Mouse (Mus musculus) lung, embryonic 14.5 days (tissue): ENCODE measurements around the gene Ermap. TPM values are rescaled to one million over a fixed set of nuclear protein-coding genes. Genes with fewer than 3 reads are reported as not detected.

ENCODE experiments used
- ATAC-seq: fragments of 200-750 bp; cut with Nextera tagmentation; 2 replicates; pipeline ENCODE4 v1.8.0; 2017; ENCODE audit warnings: mild to moderate bottlenecking, moderate TSS enrichment, moderate library complexity; ENCODE audit not compliant: insufficient read depth
- DNase-seq: peaks from one replicate; pipeline ENCODE4 v3.0.0-alpha.2; 2015
- H3K27ac ChIP-seq: fragments of 300-500 bp; sonication (generic); 2 replicates; pipeline ENCODE4 v1.5.1; 2014; ENCODE audit warnings: low read depth, mild to moderate bottlenecking, moderate library complexity
- H3K27me3 ChIP-seq: fragments of 300-500 bp; sonication (generic); 2 replicates; pipeline ENCODE4 v1.6.1; 2014; ENCODE audit warnings: low read length, control low read depth; ENCODE audit not compliant: insufficient read depth
- H3K36me3 ChIP-seq: fragments of 300-500 bp; sonication (generic); 2 replicates; pipeline ENCODE4 v1.6.1; 2014; ENCODE audit warnings: control low read depth; ENCODE audit not compliant: insufficient read depth
- H3K4me1 ChIP-seq: fragments of 300-500 bp; sonication (generic); 2 replicates; pipeline ENCODE4 v1.6.1; 2014; ENCODE audit warnings: antibody characterized with exemption, control low read depth; ENCODE audit not compliant: insufficient read depth
- H3K4me2 ChIP-seq: fragments of 300-500 bp; sonication (generic); 2 replicates; pipeline ENCODE4 v1.6.1; 2014; ENCODE audit warnings: mild to moderate bottlenecking
- H3K4me3 ChIP-seq: fragments of 300-500 bp; sonication (generic); 2 replicates; pipeline ENCODE4 v1.5.1; 2014; ENCODE audit warnings: low read depth, low read length
- H3K9ac ChIP-seq: fragments of 300-500 bp; sonication (generic); 2 replicates; pipeline ENCODE4 v1.6.1; 2014
- H3K9me3 ChIP-seq: fragments of 300-500 bp; sonication (generic); 2 replicates; pipeline ENCODE4 v1.6.1; 2016; ENCODE audit warnings: low read depth, low read length, control low read depth
- CTCF ChIP-seq: IDR thresholded peaks from 2 replicates; pipeline ENCODE4 v1.5.1; 2016; ENCODE audit warnings: antibody characterized with exemption, low read depth
- WGBS: fragments of 180-500 bp; shearing (Covaris S2); extraction: QIAGEN DNeasy Blood & Tissue Kit; methylation state at CpG from one replicate; pipeline ENCODE4 v1.1.7; 2014; 5-methylcytosine and 5-hydroxymethylcytosine counted together
- microRNA counts: library from miRNA; unstranded; fragments of <30 nt; microRNA quantifications from one replicate; lab custom pipeline; 2016
- microRNA-seq: library from miRNA; unstranded; fragments of <30 nt; microRNA quantifications from one replicate; pipeline ENCODE4, GENCODE M21; 2016; ENCODE audit warnings: borderline number of aligned reads
- polyA plus RNA-seq: library from polyadenylated mRNA; unstranded; fragments of >200 nt; fragmentation: Nextera tagmentation; extraction: Ambion mirVana; gene quantifications from 2 replicates; pipeline ENCODE4 v1.2.1, GENCODE M21; 2014

Gene Ermap
- polyA plus RNA-seq, 1 experiment from 2014 or later, result 0.79 TPM

DNA sequence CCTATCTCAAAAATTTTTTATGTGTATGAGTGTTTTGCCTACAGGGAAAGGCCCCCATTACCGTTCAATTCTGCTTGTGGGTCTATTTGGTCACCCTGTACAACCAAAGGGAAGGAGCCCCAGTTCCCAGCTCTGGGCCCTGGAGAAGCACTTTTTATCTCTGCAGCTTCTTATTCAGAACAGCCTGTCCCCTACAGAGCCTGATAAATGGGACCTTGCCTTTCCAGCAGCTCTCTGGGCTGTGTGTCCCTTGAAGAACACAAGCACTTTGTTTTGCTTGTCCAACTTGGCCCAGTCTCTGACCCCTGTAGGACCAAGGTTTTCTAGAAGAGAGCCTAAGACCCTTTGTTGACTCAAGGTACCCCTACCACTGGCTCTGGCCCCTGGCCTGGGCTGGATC, 60.7 kb downstream of the Ermap start:
- H3K4me2 ChIP-seq, result no peak overlapping the region
- H3K9me3 ChIP-seq, result no peaks in the 10 kb centered on the region
- peaks cover 83% of the 10 kb centered on the region for H3K36me3 ChIP-seq
- no peak overlapping the region for H3K27ac ChIP-seq
- no peaks in the 10 kb centered on the region for H3K27me3 ChIP-seq
- ATAC-seq, result no peak
- 86% methylated on average over 1 of the region's 1 CpGs for WGBS
- no peak overlapping the region for H3K9ac ChIP-seq
- no peaks in the 10 kb centered on the region for H3K4me1 ChIP-seq
- no peak for DNase-seq
- no peak overlapping the region for H3K4me3 ChIP-seq
- no peak for TF ChIP-seq CTCF

DNA sequence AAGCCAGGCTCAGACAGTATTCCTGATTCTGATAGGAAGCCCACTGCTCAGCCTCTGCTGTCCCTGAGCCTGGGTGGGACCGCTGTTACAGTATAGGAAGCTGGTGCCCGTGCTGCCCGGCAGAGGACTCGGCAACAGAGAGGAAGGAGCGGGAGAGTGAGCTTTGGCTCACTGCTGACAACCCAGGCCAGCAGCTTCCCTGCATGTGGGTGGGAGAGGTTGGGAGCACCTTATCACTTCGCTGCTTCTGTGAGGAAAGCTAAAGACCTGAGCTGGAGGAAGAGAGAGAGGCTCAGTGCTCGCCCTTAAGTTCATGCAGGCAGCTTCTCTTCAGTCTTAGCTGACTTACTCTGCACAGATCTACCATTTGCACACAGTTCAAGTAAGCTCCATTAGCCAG, 61.3 kb downstream of the Ermap start:
- no peak overlapping the region for H3K9ac ChIP-seq
- no peaks in the 10 kb centered on the region for H3K4me1 ChIP-seq
- no peak for DNase-seq
- no peak overlapping the region for H3K27ac ChIP-seq
- WGBS, result 79% methylated on average over 7 of the region's 7 CpGs
- H3K36me3 ChIP-seq, result peaks cover 81% of the 10 kb centered on the region
- ATAC-seq, result no peak
- H3K9me3 ChIP-seq, result no peaks in the 10 kb centered on the region
- H3K4me3 ChIP-seq, result no peak overlapping the region
- no peak for TF ChIP-seq CTCF
- H3K27me3 ChIP-seq, result no peaks in the 10 kb centered on the region
- no peak overlapping the region for H3K4me2 ChIP-seq

DNA sequence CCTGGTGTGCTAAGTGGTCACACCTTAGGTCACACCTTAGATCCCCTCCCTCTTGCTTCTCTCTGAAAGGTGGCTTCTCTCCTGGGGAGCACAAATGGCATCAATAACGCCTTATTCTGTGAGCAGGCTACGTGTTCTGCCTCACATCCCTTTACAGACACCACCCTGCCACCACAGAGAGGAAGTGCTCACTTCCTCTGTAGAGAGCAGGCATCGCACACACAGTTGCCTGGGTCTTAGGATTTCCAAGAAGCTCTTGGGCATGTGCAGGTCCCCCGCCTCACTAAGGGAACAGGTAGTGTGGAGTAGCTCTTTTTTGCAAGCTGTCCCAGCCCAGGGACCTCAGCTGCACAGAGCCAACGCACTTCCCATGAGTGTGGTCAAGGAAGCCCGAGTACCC, 62.6 kb downstream of the Ermap start:
- 57% methylated on average over 6 of the region's 6 CpGs for WGBS
- ATAC-seq (no peak), DNase-seq (peak; percentile 24)

DNA sequence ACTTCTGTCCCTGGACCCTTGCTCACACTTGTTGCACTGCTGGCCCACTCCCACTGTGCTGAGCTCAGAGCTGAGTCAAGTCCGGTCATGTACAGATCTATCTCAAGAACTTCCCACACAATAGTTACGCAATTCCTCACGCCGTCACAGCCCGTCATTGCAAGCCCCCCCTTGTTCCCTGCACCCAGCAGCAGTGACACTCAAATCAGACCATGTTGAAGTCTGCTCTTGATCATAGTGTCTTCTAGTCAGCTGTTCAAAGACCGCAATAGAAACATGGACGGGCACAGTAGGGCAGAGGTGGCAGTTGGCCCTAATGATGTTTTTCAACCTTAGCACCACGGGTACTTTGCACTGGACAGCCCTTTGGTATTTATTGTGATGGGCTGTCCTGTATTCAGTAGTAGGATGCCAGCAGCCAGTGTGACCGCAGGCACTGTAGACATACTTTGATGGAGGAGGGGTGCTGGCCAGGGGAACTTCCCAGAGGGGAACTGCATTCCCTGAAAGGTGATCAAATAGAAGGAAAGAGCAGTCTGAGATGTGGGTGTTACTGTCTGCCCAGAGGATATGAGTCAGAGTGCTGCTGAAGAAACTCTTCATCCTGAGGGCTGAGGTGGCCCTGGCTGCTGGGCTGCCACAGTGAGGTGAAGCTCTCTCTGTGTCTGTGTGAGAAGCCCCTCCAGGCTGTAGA, 64.1 kb downstream of the Ermap start:
- no peaks in the 10 kb centered on the region for H3K9me3 ChIP-seq
- DNase-seq (no peak), ATAC-seq (no peak)

More for the DNA sequence above, 62.6 kb downstream of the Ermap start:
- Histone ChIP-seq H3K4me3 (no peak overlapping the region), H3K27me3 (no peaks in the 10 kb centered on the region), H3K4me2 (no peak overlapping the region), H3K36me3 (peaks cover 77% of the 10 kb centered on the region), H3K4me1 (no peaks in the 10 kb centered on the region), H3K9me3 (no peaks in the 10 kb centered on the region), H3K9ac (no peak overlapping the region), H3K27ac (no peak overlapping the region)
- TF ChIP-seq CTCF, result no peak

More for the DNA sequence above, 64.1 kb downstream of the Ermap start:
- Histone ChIP-seq H3K4me2 (no peak overlapping the region), H3K4me3 (no peak overlapping the region), H3K36me3 (peaks cover 77% of the 10 kb centered on the region), H3K27ac (no peak overlapping the region), H3K4me1 (no peaks in the 10 kb centered on the region), H3K9ac (no peak overlapping the region), H3K27me3 (no peaks in the 10 kb centered on the region)
- no peak for TF ChIP-seq CTCF
- WGBS, result 60% methylated on average over 9 of the region's 9 CpGs

MicroRNA genes within 50 kb of the gene (microRNA counts, 519-probe panel; counts per million panel counts)
- microRNA mmu-miR-1957 (lab: Ali Mortazavi, UCI), result 30.5 counts per million

Small RNAs within 50 kb of the gene (microRNA-seq; reads per million reads assigned to microRNA genes)
- gene Mir1957a, result not detected

Other genes starting within 250 kb of the Ermap start
- not detected in 2 replicates for gene Lao1, start 228.4 kb downstream of the Ermap start, polyA plus RNA-seq
- gene Slc2a1, start 81.3 kb downstream of the Ermap start, polyA plus RNA-seq, result 70.7 and 83.1 TPM in 2 replicates
- 6.8 and 7.7 TPM in 2 replicates for gene Zfp691, start 15.8 kb downstream of the Ermap start, polyA plus RNA-seq
- gene Svbp, start 5.3 kb upstream of the Ermap start, polyA plus RNA-seq, result 134 TPM in 2 replicates
- gene Tmem269, start 28.2 kb upstream of the Ermap start, polyA plus RNA-seq, result not detected in 2 replicates
- gene AU022252, start 42.7 kb upstream of the Ermap start, polyA plus RNA-seq, result 29.0 and 32.3 TPM in 2 replicates
- gene P3h1, start 42.9 kb upstream of the Ermap start, polyA plus RNA-seq, result 40.4 and 44.8 TPM in 2 replicates
- not detected in 2 replicates for gene Cldn19, start 65.4 kb upstream of the Ermap start, polyA plus RNA-seq
- gene Ybx1, start 104.6 kb upstream of the Ermap start, polyA plus RNA-seq, result 880 and 902 TPM in 2 replicates
- 126 and 127 TPM in 2 replicates for gene Ppih, start 130.5 kb upstream of the Ermap start, polyA plus RNA-seq
- gene Ccdc30, start 225.5 kb upstream of the Ermap start, polyA plus RNA-seq, result 2.5 and 3.8 TPM in 2 replicates
- gene Ppcs, start 232.4 kb upstream of the Ermap start, polyA plus RNA-seq, result 34.7 and 38.3 TPM in 2 replicates
- gene Zmynd12, start 232.8 kb upstream of the Ermap start, polyA plus RNA-seq, result 0.16 and 0.20 TPM in 2 replicates